Mouse (Mus musculus) neural tube, embryonic 15.5 days (tissue): ENCODE results near the gene Upk3bl. TPM values are rescaled to one million over a fixed set of nuclear protein-coding genes. Genes with fewer than 3 reads are reported as not detected.
"Not testable (repeated sequence)": the region's sequence is repeated elsewhere in the genome, so short reads cannot be mapped to it uniquely, and the experiment has no call there.

Experiments
- ATAC-seq: fragments of 200-750 bp; cut with Nextera tagmentation; 2 replicates; pipeline ENCODE4 v1.8.0; 2017; ENCODE audit warnings: mild to moderate bottlenecking, moderate TSS enrichment, moderate library complexity; ENCODE audit not compliant: low FRiP score
- H3K27ac ChIP-seq: fragments of 300-500 bp; sonication (generic); replicated peaks from 2 replicates; pipeline ENCODE4 v1.5.1; 2015; ENCODE audit warnings: mild to moderate bottlenecking, inconsistent platforms
- H3K27me3 ChIP-seq: fragments of 300-500 bp; sonication (generic); replicated peaks from 2 replicates; pipeline ENCODE4 v1.6.1; 2015; ENCODE audit warnings: inconsistent platforms
- H3K36me3 ChIP-seq: fragments of 300-500 bp; sonication (generic); 2 replicates; pipeline ENCODE4 v1.6.1; 2015; ENCODE audit warnings: inconsistent platforms
- H3K4me1 ChIP-seq: fragments of 300-500 bp; sonication (generic); 2 replicates; pipeline ENCODE4 v1.6.1; 2015; ENCODE audit warnings: inconsistent platforms
- H3K4me2 ChIP-seq: fragments of 300-500 bp; sonication (generic); 2 replicates; pipeline ENCODE4 v1.6.1; 2015; ENCODE audit warnings: inconsistent platforms, mild to moderate bottlenecking, moderate library complexity
- H3K4me3 ChIP-seq: fragments of 300-500 bp; sonication (generic); replicated peaks from 2 replicates; pipeline ENCODE4 v1.5.1; 2015; ENCODE audit warnings: mild to moderate bottlenecking, inconsistent platforms
- H3K9ac ChIP-seq: fragments of 300-500 bp; sonication (generic); replicated peaks from 2 replicates; pipeline ENCODE4 v1.6.1; 2015; ENCODE audit warnings: mild to moderate bottlenecking, inconsistent platforms
- H3K9me3 ChIP-seq: fragments of 300-500 bp; sonication (generic); replicated peaks from 2 replicates; pipeline ENCODE4 v1.6.1; 2016; ENCODE audit warnings: inconsistent platforms
- WGBS: fragments of 180-500 bp; shearing (Covaris S2); methylation state at CpG from one replicate; pipeline ENCODE4 v1.1.7; 2015; ENCODE audit warnings: mixed read lengths; 5-methylcytosine and 5-hydroxymethylcytosine counted together
- polyA plus RNA-seq: library from polyadenylated mRNA; unstranded; fragments of >200 nt; fragmentation: Nextera tagmentation; extraction: Ambion mirVana; gene quantifications from 2 replicates; pipeline ENCODE4 v1.2.1, GENCODE M21; 2015

Upk3bl gene
- polyA plus RNA-seq, 1 experiment from 2014 or later: not detected

DNA sequence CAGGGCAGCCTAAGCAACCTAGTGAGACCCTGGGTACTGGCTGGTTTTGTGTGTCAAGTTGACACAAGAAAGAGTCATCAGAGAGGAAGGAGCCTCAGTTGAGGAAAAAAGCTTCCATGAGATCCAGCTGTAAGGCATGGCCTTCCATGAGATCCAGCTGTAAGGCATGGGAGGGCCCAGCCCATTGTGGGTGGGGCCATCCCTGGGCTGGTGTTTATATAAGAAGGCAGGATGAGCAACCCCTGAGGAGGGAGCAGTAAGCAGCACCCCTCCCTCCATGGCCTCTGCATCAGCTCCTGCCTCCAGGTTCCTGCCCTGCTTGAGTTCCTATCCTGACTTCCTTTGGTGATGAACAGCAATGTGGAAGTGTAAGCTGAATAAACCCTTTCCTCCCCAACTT, 5.8 kb upstream of the Upk3bl start:
- not testable (repeated sequence) for ATAC-seq, H3K4me3 ChIP-seq, H3K9ac ChIP-seq, H3K4me2 ChIP-seq, H3K27me3 ChIP-seq, H3K27ac ChIP-seq, H3K36me3 ChIP-seq, H3K9me3 ChIP-seq
- peaks cover 14% of the 10 kb centered on the region for H3K4me1 ChIP-seq

DNA sequence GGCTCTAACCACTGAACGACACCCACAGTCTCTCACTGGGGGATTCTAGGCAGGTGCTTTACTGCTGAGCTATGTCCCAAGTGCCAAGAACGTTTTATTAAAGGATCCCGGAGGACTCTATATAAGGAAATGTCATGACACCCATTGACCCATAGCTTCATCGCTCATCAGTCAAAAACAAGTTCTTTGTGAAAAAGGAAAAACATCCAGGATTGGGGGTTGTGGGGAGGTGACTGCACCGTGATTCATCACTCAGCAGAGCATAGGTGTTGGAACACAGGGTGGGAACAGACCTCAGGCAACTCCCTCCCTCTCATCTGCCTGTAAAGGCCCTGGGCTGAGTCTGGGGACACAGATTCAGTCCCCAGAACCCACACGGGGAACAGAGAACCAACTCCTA, 4.4 kb upstream of the Upk3bl start:
- H3K4me2 ChIP-seq: no peak overlapping the region
- H3K9me3 ChIP-seq: no peaks in the 10 kb centered on the region
- peaks cover 14% of the 10 kb centered on the region for H3K4me1 ChIP-seq
- H3K27ac ChIP-seq: no peak overlapping the region
- no peak for ATAC-seq
- H3K9ac ChIP-seq: no peak overlapping the region
- no peaks in the 10 kb centered on the region for H3K27me3 ChIP-seq
- 42% methylated on average over 6 of the region's 6 CpGs for WGBS
- H3K36me3 ChIP-seq: no peaks in the 10 kb centered on the region
- H3K4me3 ChIP-seq: no peak overlapping the region

DNA sequence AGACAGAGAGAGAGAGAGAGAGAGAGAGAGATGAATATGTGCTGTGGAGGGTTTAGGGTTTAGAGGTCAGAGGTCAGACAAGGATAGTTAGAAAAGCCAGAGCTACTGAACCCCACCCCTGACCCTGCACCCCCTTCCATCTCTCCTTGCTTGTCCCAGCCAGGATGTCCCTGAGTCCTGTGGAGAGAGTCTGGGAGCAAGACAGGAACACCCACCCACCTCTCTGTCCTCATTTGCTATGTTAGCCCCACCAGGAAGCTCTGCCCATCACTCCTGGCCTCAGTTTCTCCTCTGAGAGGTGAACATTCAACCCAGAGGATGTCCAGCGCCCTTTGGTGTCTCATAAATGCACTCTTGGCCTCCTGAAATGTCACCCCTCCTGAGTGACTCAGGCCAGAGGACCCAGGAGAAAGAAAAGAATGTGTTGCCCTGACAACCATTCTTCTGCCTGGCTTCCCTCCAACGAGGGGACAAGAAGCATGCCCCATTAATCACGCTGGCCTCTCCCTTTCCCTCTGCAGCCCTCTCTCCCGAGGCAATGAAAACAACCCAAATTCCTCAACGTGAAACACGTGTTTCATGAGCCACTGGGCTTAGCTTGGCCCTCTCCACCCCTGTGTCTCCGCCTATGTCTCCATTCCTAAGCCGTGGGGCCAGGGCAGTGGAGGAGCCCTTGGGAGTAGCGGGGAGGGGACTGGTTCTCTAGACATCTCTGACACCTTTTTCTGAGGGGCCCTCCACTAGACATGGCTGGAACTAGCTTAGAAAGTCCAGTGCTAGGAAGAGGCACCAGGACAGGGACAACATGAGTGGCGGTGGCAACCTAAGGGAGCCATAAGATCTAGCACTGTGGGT, 2.8 kb upstream of the Upk3bl start:
- Histone ChIP-seq H3K36me3 (no peaks in the 10 kb centered on the region), H3K27me3 (no peaks in the 10 kb centered on the region), H3K9me3 (no peaks in the 10 kb centered on the region), H3K27ac (peak overlapping the region; percentile 69), H3K4me3 (no peak overlapping the region), H3K4me1 (peaks cover 12% of the 10 kb centered on the region), H3K4me2 (peak overlapping the region; percentile 11; the same call in 1 of the 2 replicates), H3K9ac (no peak overlapping the region)
- ATAC-seq: peak; percentile 78
- WGBS: 5% methylated on average over 10 of the region's 10 CpGs

DNA sequence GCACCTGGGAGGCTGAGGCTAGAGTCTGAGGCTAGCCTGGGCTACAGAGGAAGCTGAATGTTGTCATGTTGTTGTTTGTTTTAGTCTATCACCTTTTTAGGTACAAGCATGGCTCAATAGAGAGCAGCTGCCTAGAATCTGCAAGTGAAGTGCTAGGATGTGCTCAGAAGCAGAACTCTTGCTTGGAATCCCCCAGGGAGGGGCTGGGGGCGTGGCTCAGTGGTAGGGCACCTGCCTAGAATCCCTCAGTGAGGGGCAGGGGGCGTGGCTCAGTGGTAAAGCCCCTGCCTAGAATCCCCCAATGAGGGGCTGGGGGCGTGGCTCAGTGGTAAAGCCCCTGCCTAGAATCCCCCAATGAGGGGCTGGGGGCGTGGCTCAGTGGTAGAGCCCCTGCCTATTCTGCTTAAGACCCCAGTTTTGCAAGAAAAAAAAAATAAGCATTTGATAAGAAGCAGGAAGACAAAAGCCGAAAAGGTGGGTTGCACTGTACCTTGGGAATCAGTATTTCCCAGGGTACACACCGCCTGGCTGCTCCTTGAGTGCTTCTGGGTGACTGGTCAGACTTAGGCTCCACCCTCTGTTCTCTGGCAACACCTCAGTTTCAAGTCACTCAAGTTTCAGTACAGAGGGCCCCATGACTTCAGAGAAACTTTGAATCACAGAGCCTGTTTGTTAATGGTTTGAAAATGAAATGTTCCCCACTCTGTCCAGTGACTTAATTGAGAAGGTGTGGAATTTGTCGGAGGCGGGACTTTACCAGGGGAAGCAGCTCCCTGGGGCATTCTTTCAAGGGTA, 1.2 kb upstream of the Upk3bl start:
- WGBS: 85% methylated on average over 8 of the region's 8 CpGs

DNA sequence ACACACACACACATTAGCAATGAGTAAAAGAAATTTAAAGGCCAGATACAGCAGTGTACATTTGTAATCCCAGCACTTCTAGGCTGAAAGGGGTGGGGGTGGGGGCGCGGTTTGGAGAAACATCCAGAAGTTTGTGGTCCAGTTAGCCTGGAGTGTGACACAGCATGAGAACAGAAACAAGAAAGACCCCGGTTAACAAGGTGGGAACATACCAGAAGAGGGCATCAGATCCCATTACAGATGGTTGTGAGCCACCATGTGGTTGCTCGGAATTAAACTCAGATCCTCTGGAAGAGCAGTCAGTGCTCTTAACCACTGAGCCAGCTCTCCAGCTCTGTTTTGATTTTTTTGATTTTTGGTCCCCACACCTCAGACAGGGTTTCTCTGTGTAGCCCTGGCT, 1.8 kb downstream of the Upk3bl start:
- Histone ChIP-seq H3K27ac (no peak overlapping the region), H3K36me3 (no peaks in the 10 kb centered on the region), H3K4me2 (no peak overlapping the region), H3K9me3 (no peaks in the 10 kb centered on the region), H3K9ac (no peak overlapping the region), H3K27me3 (no peaks in the 10 kb centered on the region), H3K4me3 (no peak overlapping the region), H3K4me1 (peaks cover 12% of the 10 kb centered on the region)
- WGBS: 46% methylated on average over 4 of the region's 4 CpGs
- ATAC-seq: no peak

More for the DNA sequence above, 1.2 kb upstream of the Upk3bl start:
- Histone ChIP-seq H3K9ac (no peak overlapping the region), H3K4me3 (no peak overlapping the region), H3K27ac (no peak overlapping the region), H3K27me3 (no peaks in the 10 kb centered on the region), H3K9me3 (no peaks in the 10 kb centered on the region), H3K36me3 (no peaks in the 10 kb centered on the region), H3K4me2 (no peak overlapping the region), H3K4me1 (peaks cover 12% of the 10 kb centered on the region)
- ATAC-seq: no peak

DNA sequence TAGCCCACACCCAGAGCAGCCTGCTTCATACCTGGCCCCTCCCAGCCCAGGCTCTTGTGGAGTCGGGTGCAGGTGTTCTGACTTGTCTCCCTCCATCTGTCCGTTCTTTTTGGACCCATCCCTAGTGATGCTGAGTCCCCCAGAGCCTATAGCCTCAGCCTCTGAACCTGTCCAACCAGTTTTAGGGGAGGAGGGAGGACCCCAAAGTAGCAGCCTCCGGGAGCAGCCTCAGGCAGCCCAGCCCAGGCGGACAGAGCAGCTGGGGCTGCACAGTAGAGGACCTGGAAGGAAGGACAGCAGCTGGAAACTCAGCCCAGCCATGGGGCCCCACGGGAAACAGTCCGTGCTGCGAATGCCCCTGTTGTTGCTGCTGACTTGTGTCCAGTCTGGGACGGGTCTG, 2.8 kb downstream of the Upk3bl start:
- H3K27ac ChIP-seq: no peak overlapping the region
- H3K9me3 ChIP-seq: no peaks in the 10 kb centered on the region
- peaks cover 2% of the 10 kb centered on the region; the same call in 1 of the 2 replicates for H3K4me1 ChIP-seq
- H3K4me2 ChIP-seq: no peak overlapping the region
- WGBS: 29% methylated on average over 8 of the region's 8 CpGs
- ATAC-seq: no peak
- H3K27me3 ChIP-seq: no peaks in the 10 kb centered on the region
- no peak overlapping the region for H3K4me3 ChIP-seq
- no peaks in the 10 kb centered on the region for H3K36me3 ChIP-seq
- H3K9ac ChIP-seq: no peak overlapping the region

DNA sequence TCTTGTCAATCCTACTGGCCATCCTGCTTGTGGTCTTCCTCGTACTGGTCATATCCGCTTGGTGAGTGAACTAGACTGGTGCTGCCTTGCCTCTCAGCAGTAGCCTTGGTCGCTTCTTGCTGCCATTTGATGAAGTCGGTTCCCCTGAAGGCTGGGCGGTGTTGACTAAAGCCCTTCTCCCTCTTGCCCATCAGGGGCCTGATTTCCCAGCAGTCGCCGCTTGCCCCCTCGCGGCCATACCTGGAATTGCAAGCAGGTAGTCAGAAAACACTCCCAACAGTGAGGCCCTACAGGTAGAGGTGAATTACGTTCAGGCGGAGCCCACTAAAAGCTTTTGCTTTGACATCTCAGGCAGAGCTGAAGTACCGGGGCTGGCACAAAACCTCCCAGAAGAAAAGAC, 7.3 kb downstream of the Upk3bl start:
- Histone ChIP-seq H3K27ac (no peak overlapping the region), H3K36me3 (no peaks in the 10 kb centered on the region), H3K4me1 (no peaks in the 10 kb centered on the region), H3K9me3 (no peaks in the 10 kb centered on the region), H3K4me3 (no peak overlapping the region), H3K4me2 (no peak overlapping the region), H3K27me3 (no peaks in the 10 kb centered on the region), H3K9ac (no peak overlapping the region)
- WGBS: 12% methylated on average over 12 of the region's 12 CpGs
- ATAC-seq: no peak

DNA sequence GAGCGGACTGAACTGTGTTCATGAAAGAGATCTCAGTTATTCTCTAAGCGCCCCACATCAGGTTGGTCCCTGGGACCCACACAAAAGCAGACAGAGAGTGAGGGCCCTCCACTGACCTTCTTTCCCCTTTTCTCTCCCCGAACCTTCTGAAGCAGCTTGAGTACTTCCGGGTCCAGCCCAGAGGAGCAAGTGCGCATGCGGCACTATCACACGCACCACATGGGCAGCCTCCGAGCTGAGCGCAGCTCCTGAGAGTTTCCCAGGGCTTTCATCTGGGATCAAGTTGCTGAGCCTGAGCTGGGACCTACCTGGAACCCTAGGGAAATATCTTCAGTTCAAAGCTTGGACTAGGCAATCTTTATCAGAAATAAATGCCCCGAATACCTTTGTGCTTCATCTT, 9.6 kb downstream of the Upk3bl start:
- no peak for ATAC-seq
- no peaks in the 10 kb centered on the region for H3K9me3 ChIP-seq
- no peaks in the 10 kb centered on the region for H3K36me3 ChIP-seq
- H3K27ac ChIP-seq: no peak overlapping the region
- H3K27me3 ChIP-seq: no peaks in the 10 kb centered on the region
- H3K4me1 ChIP-seq: no peaks in the 10 kb centered on the region
- no peak overlapping the region for H3K9ac ChIP-seq
- WGBS: 90% methylated on average over 10 of the region's 10 CpGs
- H3K4me3 ChIP-seq: no peak overlapping the region
- no peak overlapping the region for H3K4me2 ChIP-seq

DNA sequence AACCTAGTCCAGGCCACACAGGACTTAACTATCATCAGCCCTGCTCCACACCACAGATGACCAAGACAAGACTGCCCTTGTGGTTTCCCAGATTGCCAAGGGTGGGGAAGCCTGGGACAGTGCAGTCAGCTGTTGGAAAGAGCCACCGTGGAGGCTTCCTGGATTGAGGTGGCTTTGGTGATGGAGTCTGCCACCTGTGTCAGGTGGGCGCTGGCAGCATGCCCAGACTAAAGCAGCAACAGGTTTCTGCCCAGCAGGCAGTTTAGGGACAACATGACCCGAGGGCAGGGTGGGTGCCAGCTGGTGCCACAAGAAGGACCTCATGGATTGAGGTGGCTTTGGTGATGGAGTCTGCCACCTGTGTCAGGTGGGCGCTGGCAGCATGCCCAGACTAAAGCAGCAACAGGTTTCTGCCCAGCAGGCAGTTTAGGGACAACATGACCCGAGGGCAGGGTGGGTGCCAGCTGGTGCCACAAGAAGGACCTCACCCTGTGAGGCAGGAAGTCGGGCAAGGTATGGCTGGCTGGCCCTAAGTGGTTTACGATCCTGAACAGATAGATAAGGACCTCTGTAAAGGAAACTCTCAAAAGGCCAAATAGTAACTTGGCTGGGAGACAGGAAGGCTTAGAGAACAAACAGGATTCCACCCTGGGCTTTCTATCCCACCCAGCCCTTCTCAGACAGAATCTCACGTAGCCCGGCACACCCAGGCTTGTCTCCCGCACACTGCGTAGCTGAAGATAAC, 12.3 kb downstream of the Upk3bl start:
- not testable (repeated sequence) for H3K4me3 ChIP-seq, H3K4me2 ChIP-seq, H3K36me3 ChIP-seq, ATAC-seq, H3K9ac ChIP-seq, H3K27ac ChIP-seq, H3K9me3 ChIP-seq, H3K4me1 ChIP-seq, H3K27me3 ChIP-seq
- WGBS: 71% methylated on average over 11 of the region's 11 CpGs

DNA sequence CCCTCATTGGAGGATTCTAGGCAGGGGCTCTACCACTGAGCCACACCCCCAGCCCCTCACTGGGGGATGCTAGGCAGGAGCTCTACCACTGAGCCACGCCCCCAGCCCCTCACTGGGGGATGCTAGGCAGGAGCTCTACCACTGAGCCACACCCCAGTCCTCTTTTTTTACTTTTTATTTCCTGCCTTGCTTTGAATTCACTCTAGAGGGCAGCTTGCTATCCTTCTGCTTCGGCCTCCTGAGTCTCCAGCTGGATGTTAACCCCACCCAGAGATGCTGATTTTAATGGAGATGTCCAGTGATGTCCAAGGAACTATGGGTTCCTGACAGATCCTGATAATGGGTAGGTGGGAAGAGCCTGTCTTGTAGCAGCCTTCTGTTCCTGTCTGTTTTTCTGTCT, 15.1 kb downstream of the Upk3bl start:
- no peaks in the 10 kb centered on the region for H3K36me3 ChIP-seq
- 66% methylated on average over 2 of the region's 2 CpGs for WGBS
- H3K9ac ChIP-seq: no peak overlapping the region
- H3K9me3 ChIP-seq: no peaks in the 10 kb centered on the region
- no peak for ATAC-seq
- no peak overlapping the region for H3K4me3 ChIP-seq
- no peak overlapping the region for H3K27ac ChIP-seq
- H3K4me2 ChIP-seq: no peak overlapping the region
- H3K4me1 ChIP-seq: no peaks in the 10 kb centered on the region
- no peaks in the 10 kb centered on the region for H3K27me3 ChIP-seq

DNA sequence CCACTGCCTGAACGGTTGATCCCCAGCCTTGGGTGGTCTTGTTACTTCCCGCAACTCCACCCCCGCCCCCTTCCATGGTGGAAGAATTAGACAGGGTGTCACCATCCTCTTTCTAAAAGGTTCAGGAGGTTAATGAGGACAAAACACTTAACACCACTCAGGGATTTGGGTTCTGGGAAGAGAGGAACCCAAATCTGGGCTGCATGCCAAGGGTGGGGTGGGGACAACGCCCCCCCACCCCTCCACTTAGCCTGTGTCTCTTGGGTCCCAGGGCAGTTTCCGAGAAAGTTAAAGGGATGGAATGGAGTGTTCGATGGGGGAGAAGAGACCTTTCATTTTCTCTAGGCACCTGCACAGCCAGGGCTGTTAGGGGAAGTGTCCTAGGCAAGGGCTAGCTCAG, 18.8 kb downstream of the Upk3bl start:
- no peak overlapping the region for H3K9ac ChIP-seq
- H3K36me3 ChIP-seq: no peaks in the 10 kb centered on the region
- no peaks in the 10 kb centered on the region for H3K9me3 ChIP-seq
- no peak overlapping the region for H3K4me3 ChIP-seq
- no peak overlapping the region for H3K27ac ChIP-seq
- no peak overlapping the region for H3K4me2 ChIP-seq
- no peaks in the 10 kb centered on the region for H3K27me3 ChIP-seq
- 60% methylated on average over 6 of the region's 6 CpGs for WGBS
- 0 out of 2 replicates have a peak, but pooled peaks cover 6% of the 10 kb centered on the region for H3K4me1 ChIP-seq
- no peak for ATAC-seq
